Mouse (Mus musculus): Measurements from ENCODE around the gene Glipr1l3.
A peak's percentile ranks its signal among the peaks of the same experiment; 100 is the strongest.
"Not testable (repeated sequence)": the region's sequence is repeated elsewhere in the genome, so short reads cannot be mapped to it uniquely, and the experiment has no call there.

Gene Glipr1l3

DNA sequence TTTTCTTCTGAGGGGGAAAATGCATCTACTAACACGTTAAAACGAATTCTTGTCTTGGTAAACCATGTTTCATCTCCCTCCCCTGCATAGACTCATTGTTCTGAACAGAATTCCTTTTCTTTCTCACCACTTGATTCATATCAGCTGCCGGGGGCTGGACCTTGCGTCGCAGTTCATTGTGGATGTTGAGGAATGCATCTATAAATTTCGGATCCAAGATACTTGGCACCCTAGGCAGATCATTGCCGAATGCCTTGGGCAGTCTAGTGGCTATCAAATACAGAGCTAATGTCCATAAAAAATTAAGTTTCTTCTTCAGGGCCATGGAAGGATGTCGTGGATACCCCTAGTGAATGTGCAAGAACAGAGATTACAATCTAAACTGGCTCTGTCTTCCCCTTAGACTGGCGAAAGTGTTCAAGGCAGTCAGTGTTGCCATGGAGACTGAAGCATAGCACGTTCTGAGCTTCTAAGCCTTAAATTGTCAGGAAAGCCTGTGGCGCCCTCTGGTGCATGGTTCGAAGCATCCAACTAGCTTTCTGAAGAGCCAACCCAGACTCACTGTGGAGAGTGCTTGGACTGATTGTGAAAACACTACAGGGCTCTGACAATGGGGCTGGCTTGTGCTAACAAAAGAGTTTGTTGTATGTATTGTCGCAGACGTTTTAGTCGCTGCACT is at the start of gene Glipr1l3:
Gene Glipr1l3, minus strand, starts transcription at position 446 of the 679 bp plus-strand sequence.
- DNase-seq: peak; percentile 88

GRCm38 (mm10) chr10:112203463-112203862 is 43.3 kb upstream of the Glipr1l3 start:
- DNase-seq: peak; percentile 50

DNA sequence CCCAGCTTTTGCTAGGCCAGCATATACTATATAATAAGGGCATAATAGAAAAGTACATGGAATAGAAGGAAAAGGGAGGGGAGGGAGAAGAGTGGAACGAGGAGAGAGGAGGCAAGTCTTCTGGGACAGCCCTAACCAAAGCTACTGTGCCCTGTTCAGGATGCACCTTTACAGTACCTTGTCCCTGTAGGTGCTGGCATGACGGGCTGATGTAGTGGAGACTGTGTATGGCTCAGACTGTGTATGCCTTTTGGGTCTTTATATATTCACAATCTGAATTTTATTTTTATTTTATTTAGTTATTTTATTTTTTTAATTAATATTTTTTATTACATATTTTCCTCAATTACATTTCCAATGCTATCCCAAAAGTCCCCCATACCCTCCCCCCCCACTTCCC is 33.8 kb upstream of the Glipr1l3 start:
- DNase-seq: not testable (repeated sequence)

DNA sequence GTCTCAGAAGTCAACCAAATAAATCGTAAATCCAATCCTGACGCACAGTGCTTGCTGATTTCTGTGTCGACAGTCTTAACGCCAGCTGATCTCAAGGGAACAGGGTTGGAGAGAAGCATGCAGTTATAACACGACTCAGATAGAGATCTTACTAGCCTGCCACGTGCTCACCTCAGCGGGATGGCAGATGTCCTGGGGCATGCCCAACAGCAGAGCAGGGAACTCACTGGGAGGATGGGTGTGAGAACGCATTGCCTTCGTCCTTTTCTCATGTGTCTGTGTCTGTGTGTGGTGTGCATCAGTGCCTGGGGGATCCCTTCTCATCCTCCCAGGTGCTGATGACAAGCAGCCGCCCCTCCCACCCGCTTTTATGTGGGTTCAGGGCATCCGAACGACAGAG is 16.9 kb upstream of the Glipr1l3 start:
- not testable (repeated sequence) for DNase-seq

DNA sequence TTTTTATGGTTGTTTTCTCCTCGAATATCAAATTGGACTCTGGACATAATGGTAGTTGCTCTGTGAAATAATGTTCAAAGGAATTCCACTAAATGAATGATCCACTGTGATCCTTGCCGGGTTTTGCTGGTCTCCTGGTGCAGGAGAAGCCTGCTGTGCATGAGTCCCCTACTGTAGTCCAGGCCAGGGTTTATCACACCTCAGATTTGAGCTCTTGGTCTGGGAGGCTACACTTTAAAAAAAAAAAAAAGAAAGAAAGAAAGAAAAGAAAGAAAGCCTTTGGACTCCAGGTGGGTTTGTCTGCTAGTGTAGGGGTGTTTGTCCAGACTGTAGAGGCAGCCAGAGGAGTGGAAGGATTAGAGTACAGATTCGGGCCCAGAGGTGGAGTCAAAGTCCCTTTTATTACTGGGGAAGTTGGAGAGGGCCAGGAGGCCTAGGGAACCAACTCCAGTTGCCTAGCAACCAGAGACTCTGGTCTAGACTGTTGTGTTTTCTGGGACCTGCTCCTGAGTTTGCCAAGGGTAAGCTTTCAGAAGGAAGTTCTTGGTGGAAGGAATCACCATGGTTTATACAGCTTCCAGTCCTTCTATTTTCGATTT is 3.1 kb upstream of the Glipr1l3 start, which contains the start of gene Caps2:
Gene Caps2, plus strand, starts transcription at position 454 of the 599 bp plus-strand sequence.
- DNase-seq: peak; percentile 29

DNA sequence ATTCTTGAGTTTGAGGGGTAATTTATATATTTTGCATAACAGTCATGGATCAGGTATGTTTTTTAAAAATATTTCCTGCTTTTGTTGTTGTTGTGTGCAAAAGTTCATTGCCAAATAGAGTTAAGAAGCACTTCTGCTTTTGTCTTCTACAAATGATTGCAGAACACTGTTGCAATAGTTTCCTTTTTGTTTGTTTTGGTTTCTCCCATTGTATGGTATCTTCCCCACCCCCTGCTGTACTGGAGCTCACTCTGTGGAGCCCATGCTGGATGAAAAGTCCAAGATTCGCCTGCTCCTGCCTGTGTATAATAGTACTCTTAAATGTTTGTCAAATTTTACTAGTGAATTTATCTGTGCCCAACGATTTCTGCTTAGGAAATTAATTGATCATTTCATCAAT is 20.3 kb downstream of the Glipr1l3 start:
- no peak for DNase-seq

DNA sequence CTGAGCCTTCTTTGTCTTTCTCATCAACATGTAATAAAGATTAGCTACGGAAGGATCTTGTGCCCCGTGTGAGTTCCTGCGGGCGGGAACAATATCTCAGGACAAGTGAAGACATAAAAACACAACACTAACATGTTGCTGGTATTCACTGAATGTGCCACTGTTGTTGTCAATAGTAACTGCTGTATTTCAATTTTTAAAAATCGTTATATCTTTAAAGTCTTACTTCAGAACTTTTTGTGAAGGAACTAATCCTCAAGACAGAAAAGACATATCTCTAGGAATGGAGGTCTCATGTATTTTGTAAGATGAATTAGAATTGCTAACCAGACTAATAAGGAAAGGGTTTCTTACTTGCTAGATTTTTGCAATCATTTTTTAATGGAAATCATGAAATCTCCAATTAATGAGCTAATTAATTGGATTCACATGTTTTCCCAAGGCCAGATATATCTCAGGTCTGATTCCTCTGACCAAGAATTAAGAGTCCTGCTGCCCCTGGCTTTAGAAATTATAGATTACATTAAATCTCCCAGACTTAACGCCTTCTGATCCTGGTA is 21.2 kb downstream of the Glipr1l3 start:
- no peak for DNase-seq

DNA sequence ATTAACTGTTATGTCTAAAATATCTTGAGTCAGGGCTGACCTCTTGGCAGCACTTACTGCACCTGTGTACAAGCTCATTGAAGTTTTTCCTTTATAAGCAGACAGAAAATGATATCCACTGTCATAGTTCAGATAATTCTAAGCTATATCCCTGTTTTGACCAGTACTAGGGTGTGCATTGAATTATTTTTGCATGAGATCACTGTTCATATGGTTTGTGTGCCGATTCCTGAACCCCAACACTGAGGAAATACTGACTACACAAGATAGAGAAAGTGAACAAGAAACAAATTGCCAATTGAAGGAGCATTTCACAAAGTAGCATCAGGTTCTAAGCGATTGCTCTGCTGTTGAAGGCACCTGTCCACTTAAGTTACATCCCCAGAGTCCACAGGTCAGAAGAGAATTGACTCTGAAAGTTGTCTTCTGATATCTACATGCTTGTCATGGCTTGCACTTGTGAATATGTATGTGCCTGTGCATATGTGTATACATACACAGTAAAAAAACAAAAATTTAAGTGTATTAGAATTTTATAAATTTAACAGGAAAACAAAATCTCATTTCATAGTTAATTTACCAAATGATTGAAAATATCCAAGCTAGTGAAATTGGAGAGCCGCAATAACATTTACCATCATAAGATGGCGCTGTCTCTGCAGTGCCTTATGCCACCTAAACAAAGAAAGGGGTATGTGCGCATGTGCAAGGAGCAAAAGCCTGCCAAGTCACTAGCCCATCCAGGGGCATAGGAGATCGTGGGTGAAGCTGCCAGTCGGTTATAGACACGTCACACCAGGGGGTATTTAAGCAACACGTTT is 21.9 kb downstream of the Glipr1l3 start:
- peak; percentile 46 for DNase-seq

GRCm38 (mm10) chr10:112132194-112132593 is 27.9 kb downstream of the Glipr1l3 start:
- no peak for DNase-seq

DNA sequence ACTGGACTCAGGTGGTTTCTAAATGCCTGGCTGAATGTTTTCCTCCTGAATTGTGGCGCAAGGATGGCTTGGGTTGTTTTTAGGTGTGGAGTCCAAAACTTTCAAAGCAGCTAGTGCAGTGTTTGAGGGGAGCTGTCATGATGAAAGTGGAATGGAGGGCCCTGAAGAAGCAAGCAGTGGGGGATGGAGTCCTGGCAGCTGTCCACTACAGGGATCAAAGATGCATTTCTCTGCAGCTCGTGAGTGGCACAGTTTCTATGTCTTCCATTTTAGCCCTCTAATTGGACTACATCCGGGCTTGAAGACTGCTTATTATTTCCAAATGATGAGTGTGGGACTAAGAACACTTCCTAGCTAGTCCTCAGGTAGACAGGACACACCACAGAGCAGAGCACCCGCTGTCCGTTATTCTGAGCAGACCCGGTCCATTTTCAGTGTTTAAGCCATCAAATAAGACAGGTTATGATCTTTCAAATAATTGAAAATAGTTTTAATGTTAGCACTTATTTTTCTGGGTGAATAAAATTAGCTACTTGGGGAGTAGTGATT is 32.4 kb downstream of the Glipr1l3 start:
- DNase-seq: not testable (repeated sequence)

DNA sequence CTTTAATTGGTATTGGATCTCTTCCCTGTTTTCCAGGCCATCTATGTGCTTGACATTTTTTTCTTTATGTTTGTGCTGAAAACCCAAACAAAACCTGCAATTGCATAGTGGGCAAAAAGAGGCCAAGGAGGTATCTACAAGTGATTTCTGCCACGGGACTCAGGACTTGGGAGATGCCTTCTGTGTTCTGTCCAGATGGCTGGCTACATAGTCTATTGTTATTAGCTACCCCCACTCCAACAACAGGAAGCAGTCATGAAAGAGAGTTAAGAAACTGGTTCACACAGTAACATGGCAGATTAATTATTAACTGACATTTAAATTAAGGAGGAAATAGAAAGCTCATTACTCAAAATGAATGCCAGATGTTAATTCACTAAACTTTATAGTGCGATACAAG is 35.0 kb downstream of the Glipr1l3 start:
- DNase-seq: not testable (repeated sequence)

DNA sequence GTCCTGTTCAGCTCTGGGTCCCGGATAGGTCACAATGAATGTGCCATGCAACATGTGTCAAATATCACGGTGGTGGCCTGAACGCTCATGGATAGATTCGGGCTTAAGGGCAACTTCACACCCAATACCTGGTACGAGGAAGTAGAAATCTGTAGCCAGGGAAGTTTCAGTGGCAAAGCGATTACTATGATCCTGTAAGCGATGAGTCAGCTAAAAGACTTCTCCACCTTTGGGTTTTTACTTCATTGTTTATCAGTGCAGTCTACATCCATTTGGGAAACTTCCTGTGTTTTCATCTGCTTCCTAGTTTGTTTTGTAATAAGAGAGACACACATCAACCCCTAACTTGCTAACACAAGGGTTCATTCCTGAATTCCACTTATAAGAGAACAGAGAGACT is 49.7 kb downstream of the Glipr1l3 start:
- no peak for DNase-seq

- DNase-seq: peak; percentile 78
These were observed 54.3 kb downstream of the Glipr1l3 start for GRCm38 (mm10) chr10:112105785-112106184.

Measured in kidney, postnatal 10 days (tissue).